Mouse (Mus musculus) adrenal gland, postnatal 14 days (tissue): ENCODE data around the gene Slc6a6. TPM values are rescaled to one million over a fixed set of nuclear protein-coding genes. Genes with fewer than 3 reads are reported as not detected.
A peak's percentile ranks its signal among the peaks of the same experiment; 100 is the strongest.

ENCODE experiments used
- DNase-seq: peaks from one replicate; pipeline ENCODE4 v3.0.0; 2021; ENCODE audit warnings: mixed read lengths
- long read RNA-seq, 2 experiments: library from polyadenylated mRNA; stranded (forward); transcript quantifications; one replicate each; pipeline ENCODE4 v2.0.0; 2021
- total RNA-seq: library from RNA; stranded (reverse); gene quantifications from 2 replicates; pipeline ENCODE4 v1.2.3, GENCODE M21; 2021

Gene Slc6a6
- 259 and 278 TPM in 2 replicates for total RNA-seq
- long read RNA-seq, experiment 1, full-length matches to known transcripts: 105 of 215 reads
- long read RNA-seq, experiment 1, partial matches to known transcripts: 92 of 215 reads
- long read RNA-seq, experiment 1, other reads (novel, unspliced or antisense): 18 of 215 reads
- long read RNA-seq, experiment 2, full-length matches to known transcripts: 47 of 97 reads
- long read RNA-seq, experiment 2, partial matches to known transcripts: 40 of 97 reads
- long read RNA-seq, experiment 2, other reads (novel, unspliced or antisense): 10 of 97 reads

- DNase-seq: peak; percentile 97
These were observed at the start of gene Slc6a6 for GRCm38 (mm10) chr6:91683602-91684473. TSS of gene Slc6a6 (plus strand) at chr6:91684053.

GRCm38 (mm10) chr6:91634417-91634816, 49.4 kb upstream of the Slc6a6 start:
- no peak for DNase-seq

- DNase-seq: peak; percentile 48
These were observed 49.0 kb upstream of the Slc6a6 start for GRCm38 (mm10) chr6:91634876-91635275.

- DNase-seq: no peak
These were observed 45.5 kb upstream of the Slc6a6 start for GRCm38 (mm10) chr6:91638204-91638995.

GRCm38 (mm10) chr6:91643011-91643410, 40.8 kb upstream of the Slc6a6 start:
- no peak for DNase-seq

- no peak for DNase-seq
These were observed 40.4 kb upstream of the Slc6a6 start for GRCm38 (mm10) chr6:91643416-91643921.

GRCm38 (mm10) chr6:91646019-91646418, 37.8 kb upstream of the Slc6a6 start:
- DNase-seq: no peak

GRCm38 (mm10) chr6:91646822-91647221, 37.0 kb upstream of the Slc6a6 start:
- DNase-seq: no peak

GRCm38 (mm10) chr6:91647385-91647791, 36.5 kb upstream of the Slc6a6 start:
- DNase-seq: no peak

- no peak for DNase-seq
These were observed 33.6 kb upstream of the Slc6a6 start for GRCm38 (mm10) chr6:91650255-91650654.

GRCm38 (mm10) chr6:91652296-91652695, 31.6 kb upstream of the Slc6a6 start:
- no peak for DNase-seq

- DNase-seq: no peak
These were observed 28.6 kb upstream of the Slc6a6 start for GRCm38 (mm10) chr6:91655244-91655643.

GRCm38 (mm10) chr6:91655874-91656433, 27.9 kb upstream of the Slc6a6 start:
- no peak for DNase-seq

- DNase-seq: no peak
These were observed 25.6 kb upstream of the Slc6a6 start for GRCm38 (mm10) chr6:91658288-91658687.

GRCm38 (mm10) chr6:91659841-91660509, 23.9 kb upstream of the Slc6a6 start:
- DNase-seq: peak; percentile 68

GRCm38 (mm10) chr6:91662301-91662700, 21.6 kb upstream of the Slc6a6 start:
- DNase-seq: peak; percentile 61

GRCm38 (mm10) chr6:91663616-91664015, 20.2 kb upstream of the Slc6a6 start:
- peak; percentile 51 for DNase-seq

- DNase-seq: no peak
These were observed 18.6 kb upstream of the Slc6a6 start for GRCm38 (mm10) chr6:91665267-91665666.

- DNase-seq: no peak
These were observed 17.7 kb upstream of the Slc6a6 start for GRCm38 (mm10) chr6:91665990-91666700.

GRCm38 (mm10) chr6:91667141-91667540, 16.7 kb upstream of the Slc6a6 start:
- no peak for DNase-seq

- peak; percentile 58 for DNase-seq
These were observed 15.6 kb upstream of the Slc6a6 start for GRCm38 (mm10) chr6:91668276-91668675.
